Mouse (Mus musculus) intestine, embryonic 16.5 days (tissue): ENCODE data around the gene Nudt3. TPM values are rescaled to one million over a fixed set of nuclear protein-coding genes. Genes with fewer than 3 reads are reported as not detected.

Experiments used
- ATAC-seq: fragments of 200-750 bp; cut with Nextera tagmentation; 2 replicates; pipeline ENCODE4 v1.8.0; 2017; ENCODE audit warnings: moderate TSS enrichment, moderate library complexity
- H3K27ac ChIP-seq: fragments of 300-500 bp; sonication (generic); 2 replicates; pipeline ENCODE4 v1.5.1; 2014; ENCODE audit warnings: mild to moderate bottlenecking, low read length
- H3K27me3 ChIP-seq: fragments of 300-500 bp; sonication (generic); replicated peaks from 2 replicates; pipeline ENCODE4 v1.6.1; 2014; ENCODE audit warnings: low read length, control low read depth, mixed read lengths; ENCODE audit not compliant: control insufficient read depth, insufficient read depth
- H3K36me3 ChIP-seq: fragments of 300-500 bp; sonication (generic); 2 replicates; pipeline ENCODE4 v1.6.1; 2014; ENCODE audit warnings: low read length, control low read depth; ENCODE audit not compliant: control insufficient read depth, insufficient read depth
- H3K4me1 ChIP-seq: fragments of 300-500 bp; sonication (generic); 2 replicates; pipeline ENCODE4 v1.6.1; 2014; ENCODE audit warnings: low read length, control low read depth, mixed read lengths; ENCODE audit not compliant: control insufficient read depth, insufficient read depth
- H3K4me2 ChIP-seq: fragments of 300-500 bp; sonication (generic); 2 replicates; pipeline ENCODE4 v1.6.1; 2014; ENCODE audit warnings: low read depth, low read length, control low read depth
- H3K4me3 ChIP-seq: fragments of 300-500 bp; sonication (generic); 2 replicates; pipeline ENCODE4 v1.5.1; 2014; ENCODE audit warnings: mild to moderate bottlenecking, low read length
- H3K9ac ChIP-seq: fragments of 300-500 bp; sonication (generic); 2 replicates; pipeline ENCODE4 v1.6.1; 2014; ENCODE audit warnings: low read depth, low read length
- H3K9me3 ChIP-seq: fragments of 300-500 bp; sonication (generic); 2 replicates; pipeline ENCODE4 v1.6.1; 2016; ENCODE audit warnings: low read length, control low read depth; ENCODE audit not compliant: control insufficient read depth
- WGBS: fragments of 180-500 bp; shearing (Covaris S2); extraction: QIAGEN DNeasy Blood & Tissue Kit; methylation state at CpG from one replicate; pipeline ENCODE4 v1.1.7; 2014; 5-methylcytosine and 5-hydroxymethylcytosine counted together
- polyA plus RNA-seq: library from polyadenylated mRNA; unstranded; fragments of >200 nt; fragmentation: Nextera tagmentation; extraction: Ambion mirVana; gene quantifications from 2 replicates; pipeline ENCODE4 v1.2.1, GENCODE M21; 2015

Gene Nudt3
- polyA plus RNA-seq, 1 experiment from 2014 or later, result 56.6 TPM

DNA sequence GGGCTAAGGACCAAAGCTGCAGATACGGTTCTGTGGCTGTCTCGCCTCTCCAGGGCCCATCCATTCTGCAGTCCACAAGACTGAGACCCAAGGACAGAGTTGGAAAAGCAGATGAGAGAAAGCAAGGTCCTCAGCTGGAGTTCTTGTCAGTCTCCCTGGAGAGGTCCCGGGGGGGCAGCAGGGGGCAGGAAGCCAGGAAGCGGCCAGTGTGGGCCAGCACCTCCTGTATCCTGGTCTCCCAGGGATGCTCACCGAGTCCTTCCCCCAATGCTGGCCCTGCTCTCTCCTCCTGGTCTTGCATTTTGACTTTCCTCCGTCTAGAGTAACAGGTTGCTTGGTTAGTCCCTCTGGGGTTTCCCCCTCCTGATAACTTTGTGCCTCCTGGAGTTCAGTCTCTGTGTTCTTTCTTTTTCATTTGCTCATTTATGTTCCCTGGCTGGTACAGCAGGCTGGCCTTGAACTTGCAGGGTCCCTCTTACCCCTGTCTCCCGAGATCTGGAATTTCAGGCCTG lies 76.7 kb downstream of the Nudt3 start:
- H3K9me3 ChIP-seq, result no peaks in the 10 kb centered on the region
- H3K27me3 ChIP-seq, result no peaks in the 10 kb centered on the region
- no peak overlapping the region for H3K27ac ChIP-seq
- ATAC-seq, result no peak
- H3K4me3 ChIP-seq, result no peak overlapping the region
- 72% methylated on average over 7 of the region's 7 CpGs for WGBS
- no peak overlapping the region for H3K4me2 ChIP-seq
- H3K36me3 ChIP-seq, result no peaks in the 10 kb centered on the region
- no peak overlapping the region for H3K9ac ChIP-seq
- H3K4me1 ChIP-seq, result peaks cover 10% of the 10 kb centered on the region; the same call in 1 of the 2 replicates

GRCm38 (mm10) chr17:27545991-27546390 lies 77.3 kb downstream of the Nudt3 start:
- Histone ChIP-seq H3K4me1 (peaks cover 10% of the 10 kb centered on the region; the same call in 1 of the 2 replicates), H3K27ac (no peak overlapping the region), H3K27me3 (no peaks in the 10 kb centered on the region), H3K4me2 (no peak overlapping the region), H3K36me3 (no peaks in the 10 kb centered on the region), H3K9me3 (no peaks in the 10 kb centered on the region), H3K9ac (no peak overlapping the region), H3K4me3 (no peak overlapping the region)
- WGBS, result 55% methylated on average over 12 of the region's 12 CpGs
- no peak for ATAC-seq

GRCm38 (mm10) chr17:27544551-27544950 lies 78.7 kb downstream of the Nudt3 start:
- no peak for ATAC-seq
- Histone ChIP-seq H3K9me3 (no peaks in the 10 kb centered on the region), H3K27ac (no peak overlapping the region), H3K27me3 (no peaks in the 10 kb centered on the region), H3K36me3 (no peaks in the 10 kb centered on the region), H3K4me1 (peaks cover 10% of the 10 kb centered on the region; the same call in 1 of the 2 replicates), H3K9ac (no peak overlapping the region), H3K4me3 (no peak overlapping the region), H3K4me2 (no peak overlapping the region)
- 90% methylated on average over 11 of the region's 11 CpGs for WGBS

GRCm38 (mm10) chr17:27541984-27542383 lies 81.3 kb downstream of the Nudt3 start:
- no peaks in the 10 kb centered on the region for H3K27me3 ChIP-seq
- 78% methylated on average over 3 of the region's 3 CpGs for WGBS
- peaks cover 3% of the 10 kb centered on the region; the same call in 1 of the 2 replicates for H3K4me1 ChIP-seq
- H3K4me2 ChIP-seq, result no peak overlapping the region
- no peaks in the 10 kb centered on the region for H3K9me3 ChIP-seq
- no peak for ATAC-seq
- H3K4me3 ChIP-seq, result no peak overlapping the region
- no peaks in the 10 kb centered on the region for H3K36me3 ChIP-seq
- no peak overlapping the region for H3K27ac ChIP-seq
- H3K9ac ChIP-seq, result no peak overlapping the region

DNA sequence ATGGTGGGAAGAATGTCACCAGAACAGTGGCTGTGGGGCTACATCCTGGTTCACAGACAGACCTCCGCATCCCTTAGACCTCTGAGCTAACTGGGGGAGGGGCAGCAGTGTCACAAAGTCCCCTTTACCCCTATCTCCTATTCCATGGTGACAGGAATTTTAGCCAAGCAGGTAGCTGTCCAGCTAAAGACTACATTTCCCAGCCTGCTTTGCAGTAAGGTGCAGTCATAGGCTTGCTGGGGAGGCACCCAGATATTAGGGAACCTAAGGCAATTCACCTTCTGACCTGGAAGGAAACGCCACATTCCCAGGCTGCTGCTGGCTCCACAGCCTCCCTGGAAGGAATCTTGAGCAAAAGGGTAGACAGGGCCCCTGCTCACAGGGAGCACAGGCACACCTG lies 82.0 kb downstream of the Nudt3 start:
- 70% methylated on average over 2 of the region's 2 CpGs for WGBS
- H3K4me2 ChIP-seq, result no peak overlapping the region
- H3K9me3 ChIP-seq, result no peaks in the 10 kb centered on the region
- no peaks in the 10 kb centered on the region for H3K36me3 ChIP-seq
- H3K27ac ChIP-seq, result no peak overlapping the region
- no peak overlapping the region for H3K4me3 ChIP-seq
- no peak overlapping the region for H3K9ac ChIP-seq
- no peaks in the 10 kb centered on the region for H3K27me3 ChIP-seq
- peaks cover 3% of the 10 kb centered on the region; the same call in 1 of the 2 replicates for H3K4me1 ChIP-seq
- no peak for ATAC-seq

- Histone ChIP-seq H3K9me3 (no peaks in the 10 kb centered on the region), H3K4me2 (no peak overlapping the region), H3K4me1 (no peaks in the 10 kb centered on the region), H3K27ac (no peak overlapping the region), H3K36me3 (no peaks in the 10 kb centered on the region), H3K9ac (no peak overlapping the region), H3K27me3 (no peaks in the 10 kb centered on the region), H3K4me3 (no peak overlapping the region)
- peak; percentile 38; the same call in 1 of the 2 replicates for ATAC-seq
- 5% methylated on average over 10 of the region's 10 CpGs for WGBS
Observed at GRCm38 (mm10) chr17:27534718-27535117, 88.6 kb downstream of the Nudt3 start.

GRCm38 (mm10) chr17:27533354-27533753 lies 89.9 kb downstream of the Nudt3 start:
- no peak overlapping the region for H3K9ac ChIP-seq
- no peaks in the 10 kb centered on the region for H3K36me3 ChIP-seq
- no peak overlapping the region for H3K4me2 ChIP-seq
- H3K4me1 ChIP-seq, result no peaks in the 10 kb centered on the region
- no peak overlapping the region for H3K27ac ChIP-seq
- ATAC-seq, result no peak
- H3K4me3 ChIP-seq, result no peak overlapping the region
- no peaks in the 10 kb centered on the region for H3K9me3 ChIP-seq
- 95% methylated on average over 3 of the region's 3 CpGs for WGBS
- H3K27me3 ChIP-seq, result no peaks in the 10 kb centered on the region

GRCm38 (mm10) chr17:27532095-27532494 lies 91.2 kb downstream of the Nudt3 start:
- H3K27me3 ChIP-seq, result no peaks in the 10 kb centered on the region
- no peaks in the 10 kb centered on the region for H3K4me1 ChIP-seq
- no peak for ATAC-seq
- H3K9ac ChIP-seq, result no peak overlapping the region
- no peak overlapping the region for H3K4me3 ChIP-seq
- H3K9me3 ChIP-seq, result no peaks in the 10 kb centered on the region
- no peaks in the 10 kb centered on the region for H3K36me3 ChIP-seq
- no peak overlapping the region for H3K4me2 ChIP-seq
- no peak overlapping the region for H3K27ac ChIP-seq
- 87% methylated on average over 8 of the region's 8 CpGs for WGBS
